Mouse (Mus musculus): Measurements from ENCODE around the gene Taz.
A peak's percentile ranks its signal among the peaks of the same experiment; 100 is the strongest.

DNA sequence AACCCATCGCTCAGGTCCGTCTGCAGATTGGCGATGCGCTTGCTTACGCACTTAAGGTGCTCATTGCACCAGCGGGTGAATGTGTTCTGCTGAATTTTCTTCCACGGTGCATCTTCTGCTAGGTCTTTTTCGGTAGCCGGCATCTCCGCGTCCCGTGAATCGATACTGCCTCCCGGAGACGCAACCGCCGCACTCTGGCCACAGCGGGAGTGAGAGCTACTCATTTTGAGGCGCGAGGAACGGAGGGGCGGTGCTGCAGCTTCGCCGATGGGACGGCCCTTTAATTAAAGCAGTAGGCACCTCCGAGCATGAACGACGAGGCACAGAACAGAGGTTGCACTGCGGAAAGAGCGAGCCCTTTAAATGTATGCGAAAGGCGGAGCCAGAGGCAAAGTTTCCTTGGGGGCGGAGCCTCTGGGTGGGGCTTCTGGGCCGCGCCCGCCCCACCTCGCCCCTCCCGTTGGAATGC, 35.5 kb upstream of the Taz start:
- TF ChIP-seq POLR2A (IDR thresholded peaks at IDR 0.05; ENCODE audit: control insufficient read depth, extremely low read depth, insufficient read depth, low read length, poor library complexity) (peak; percentile 93), CTCF (IDR thresholded peaks at IDR 0.05; ENCODE audit: borderline replicate concordance, control insufficient read depth, extremely low read depth, insufficient read depth, low read length, poor library complexity) (no peak)
